Mouse (Mus musculus): ENCODE data around the gene Prrg2.

DNA sequence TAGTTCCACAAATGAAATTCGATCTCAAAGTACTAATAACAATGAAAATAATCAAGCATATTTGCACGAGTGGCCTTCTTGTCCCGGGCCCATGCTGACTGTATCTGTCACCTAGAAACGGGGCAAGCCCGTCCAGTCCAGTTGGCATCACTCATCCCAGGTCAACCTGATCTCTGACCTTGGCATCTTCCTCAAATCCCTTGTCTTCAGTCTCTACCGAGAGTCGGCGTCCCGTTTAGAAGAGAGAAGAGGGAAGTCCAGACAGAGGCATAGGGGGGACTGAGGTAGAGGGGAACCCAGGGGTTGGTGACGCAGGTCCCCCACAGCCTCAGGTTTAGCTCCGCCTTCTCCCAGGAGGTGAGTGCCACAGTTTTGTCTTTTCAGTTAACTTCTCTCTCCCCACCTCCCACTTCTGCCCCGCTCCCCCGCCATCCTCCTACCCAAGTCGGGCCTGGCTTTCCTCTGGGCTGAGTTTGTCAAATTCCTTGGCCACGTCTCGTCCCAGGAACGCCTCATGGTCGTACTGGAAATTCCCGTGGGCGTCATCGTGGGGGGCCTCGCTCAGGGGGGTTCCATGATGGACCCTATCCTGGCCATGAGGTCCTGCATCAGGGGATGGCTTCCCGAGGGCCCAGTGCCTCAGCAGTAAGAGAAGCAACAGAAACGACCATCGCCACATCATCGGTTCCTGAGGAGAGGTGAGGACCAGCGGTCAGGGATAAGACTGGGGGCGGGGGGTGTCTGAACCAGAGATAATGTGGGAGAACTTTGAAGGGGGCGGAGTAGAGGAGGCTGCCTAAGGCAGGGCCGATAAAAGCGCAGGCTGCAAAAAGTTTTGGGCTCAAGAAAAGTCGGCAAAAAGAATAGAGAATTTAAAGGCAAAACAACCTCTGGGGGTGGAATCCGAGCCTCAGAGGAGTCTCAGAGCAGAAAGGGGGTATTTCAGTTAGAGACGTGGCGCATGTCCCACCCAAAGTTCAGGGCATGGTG, 28.8 kb upstream of the Prrg2 start:
- no peak for TF ChIP-seq MAFK (IDR thresholded peaks at IDR 0.05; ENCODE audit: insufficient read depth, low read depth, low read length)
- no peak for TF ChIP-seq CHD2 (IDR thresholded peaks at IDR 0.05; ENCODE audit: low read depth, low read length)
- TF ChIP-seq HCFC1 (IDR thresholded peaks at IDR 0.05; ENCODE audit: borderline replicate concordance, insufficient read depth, low read length) = no peak
